Mouse (Mus musculus) stomach, embryonic 16.5 days (tissue): ENCODE results near the gene Slc35b1. TPM values are rescaled to one million over a fixed set of nuclear protein-coding genes. Genes with fewer than 3 reads are reported as not detected.
A peak's percentile ranks its signal among the peaks of the same experiment; 100 is the strongest.

Experiments used
- ATAC-seq: fragments of 200-750 bp; cut with Nextera tagmentation; 2 replicates; pipeline ENCODE4 v1.8.0; 2017; ENCODE audit warnings: moderate number of reproducible peaks, moderate TSS enrichment; ENCODE audit not compliant: insufficient read depth, low FRiP score
- H3K27ac ChIP-seq: fragments of 300-500 bp; sonication (generic); 2 replicates; pipeline ENCODE4 v1.5.1; 2014; ENCODE audit warnings: low read length
- H3K27me3 ChIP-seq: fragments of 300-500 bp; sonication (generic); 2 replicates; pipeline ENCODE4 v1.6.1; 2014; ENCODE audit warnings: low read length, control low read depth, mixed read lengths; ENCODE audit not compliant: control insufficient read depth, insufficient read depth
- H3K36me3 ChIP-seq: fragments of 300-500 bp; sonication (generic); 2 replicates; pipeline ENCODE4 v1.6.1; 2014; ENCODE audit warnings: low read length; ENCODE audit not compliant: control insufficient read depth, insufficient read depth
- H3K4me1 ChIP-seq: fragments of 300-500 bp; sonication (generic); 2 replicates; pipeline ENCODE4 v1.6.1; 2014; ENCODE audit warnings: low read length, control low read depth, mixed read lengths; ENCODE audit not compliant: control insufficient read depth, insufficient read depth
- H3K4me2 ChIP-seq: fragments of 300-500 bp; sonication (generic); 2 replicates; pipeline ENCODE4 v1.6.1; 2014; ENCODE audit warnings: low read depth, low read length, mixed read lengths
- H3K4me3 ChIP-seq: fragments of 300-500 bp; sonication (generic); replicated peaks from 2 replicates; pipeline ENCODE4 v1.5.1; 2014; ENCODE audit warnings: mild to moderate bottlenecking, low read length
- H3K9ac ChIP-seq: fragments of 300-500 bp; sonication (generic); 2 replicates; pipeline ENCODE4 v1.6.1; 2014; ENCODE audit warnings: low read length
- H3K9me3 ChIP-seq: fragments of 300-500 bp; sonication (generic); replicated peaks from 2 replicates; pipeline ENCODE4 v1.6.1; 2016; ENCODE audit warnings: low read length, control low read depth; ENCODE audit not compliant: control insufficient read depth
- WGBS: fragments of 180-500 bp; shearing (Covaris S2); extraction: QIAGEN DNeasy Blood & Tissue Kit; methylation state at CpG from one replicate; pipeline ENCODE4 v1.1.7; 2014; 5-methylcytosine and 5-hydroxymethylcytosine counted together
- polyA plus RNA-seq: library from polyadenylated mRNA; unstranded; fragments of >200 nt; fragmentation: Nextera tagmentation; extraction: Ambion mirVana; gene quantifications from 2 replicates; pipeline ENCODE4 v1.2.1, GENCODE M21; 2015

The Slc35b1 gene
- polyA plus RNA-seq, 1 experiment from 2014 or later = 98.9 TPM

DNA sequence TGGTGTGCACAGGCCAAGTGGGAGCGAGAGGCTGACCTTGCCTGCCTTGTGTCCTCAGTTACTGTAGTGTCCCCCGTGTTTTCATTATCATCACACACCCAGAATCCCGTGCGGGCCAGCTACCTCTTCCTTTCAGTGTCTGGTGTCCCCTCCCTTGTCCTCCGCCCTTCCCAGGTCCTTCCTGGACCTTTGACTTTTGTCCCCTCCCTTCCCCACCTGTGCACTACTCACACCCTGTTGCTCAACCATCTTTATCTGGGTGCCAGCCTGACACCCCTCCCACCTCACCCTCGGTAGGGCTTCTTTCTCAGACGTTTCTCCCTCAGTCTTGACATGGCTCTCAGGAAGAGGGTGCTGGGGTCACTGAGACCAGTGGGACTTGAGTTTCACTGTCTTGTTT, 2.9 kb downstream of the Slc35b1 start:
- Histone ChIP-seq H3K27me3 (no peaks in the 10 kb centered on the region), H3K27ac (no peak overlapping the region)
- ATAC-seq = no peak

DNA sequence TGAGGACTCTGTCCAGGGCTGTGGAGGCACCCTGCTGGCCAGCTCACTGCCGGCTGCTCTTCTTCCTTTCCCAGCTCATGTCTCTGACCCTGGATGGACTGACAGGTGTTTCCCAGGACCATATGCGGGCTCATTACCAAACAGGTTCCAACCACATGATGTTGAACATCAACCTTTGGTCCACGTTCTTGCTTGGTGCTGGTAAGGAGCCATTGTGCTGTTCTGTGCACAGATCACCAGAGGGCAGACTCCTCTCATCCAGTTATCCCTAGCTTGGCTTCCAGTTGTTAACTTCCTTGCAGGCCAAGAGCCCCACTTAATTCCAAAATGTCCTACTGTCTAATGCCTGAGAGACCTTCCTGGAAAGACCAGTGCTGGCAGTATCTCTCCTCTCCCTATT, 4.5 kb downstream of the Slc35b1 start:
- Histone ChIP-seq H3K27me3 (no peaks in the 10 kb centered on the region), H3K4me3 (no peak overlapping the region), H3K4me2 (no peak overlapping the region), H3K9me3 (no peaks in the 10 kb centered on the region), H3K36me3 (0 out of 2 replicates have a peak, but pooled peaks cover 2% of the 10 kb centered on the region), H3K9ac (no peak overlapping the region), H3K27ac (no peak overlapping the region), H3K4me1 (peaks cover 4% of the 10 kb centered on the region)
- ATAC-seq = no peak
- WGBS = 77% methylated on average over 3 of the region's 3 CpGs

More for the DNA sequence above, 2.9 kb downstream of the Slc35b1 start:
- WGBS = 85% methylated on average over 7 of the region's 7 CpGs
- H3K4me3 ChIP-seq = no peak overlapping the region
- H3K36me3 ChIP-seq = 0 out of 2 replicates have a peak, but pooled peaks cover 2% of the 10 kb centered on the region
- no peak overlapping the region for H3K4me2 ChIP-seq
- H3K9me3 ChIP-seq = no peaks in the 10 kb centered on the region
- peaks cover 4% of the 10 kb centered on the region for H3K4me1 ChIP-seq
- no peak overlapping the region for H3K9ac ChIP-seq

- ATAC-seq = no peak
- H3K36me3 ChIP-seq = 0 out of 2 replicates have a peak, but pooled peaks cover 2% of the 10 kb centered on the region
- no peak overlapping the region for H3K4me2 ChIP-seq
- H3K9ac ChIP-seq = no peak overlapping the region
- H3K4me3 ChIP-seq = no peak overlapping the region
- H3K4me1 ChIP-seq = peaks cover 7% of the 10 kb centered on the region
- no peaks in the 10 kb centered on the region for H3K9me3 ChIP-seq
- no peaks in the 10 kb centered on the region for H3K27me3 ChIP-seq
- 89% methylated on average over 6 of the region's 6 CpGs for WGBS
- H3K27ac ChIP-seq = no peak overlapping the region
Observed at GRCm38 (mm10) chr11:95390420-95390819, 5.9 kb downstream of the Slc35b1 start.

- Histone ChIP-seq H3K4me2 (no peak overlapping the region), H3K4me3 (no peak overlapping the region), H3K9ac (no peak overlapping the region), H3K36me3 (0 out of 2 replicates have a peak, but pooled peaks cover 2% of the 10 kb centered on the region), H3K9me3 (no peaks in the 10 kb centered on the region), H3K4me1 (peaks cover 3% of the 10 kb centered on the region; the same call in 1 of the 2 replicates), H3K27me3 (no peaks in the 10 kb centered on the region), H3K27ac (no peak overlapping the region)
- 75% methylated on average over 4 of the region's 4 CpGs for WGBS
- no peak for ATAC-seq
Observed at GRCm38 (mm10) chr11:95391201-95391600, 6.7 kb downstream of the Slc35b1 start.

GRCm38 (mm10) chr11:95391743-95392142, 7.3 kb downstream of the Slc35b1 start:
- H3K4me1 ChIP-seq = peaks cover 3% of the 10 kb centered on the region; the same call in 1 of the 2 replicates
- ATAC-seq = no peak
- no peak overlapping the region for H3K4me3 ChIP-seq
- no peaks in the 10 kb centered on the region for H3K27me3 ChIP-seq
- H3K36me3 ChIP-seq = 0 out of 2 replicates have a peak, but pooled peaks cover 2% of the 10 kb centered on the region
- WGBS = 61% methylated on average over 5 of the region's 5 CpGs
- H3K4me2 ChIP-seq = no peak overlapping the region
- 0 out of 2 replicates have a peak overlapping the region, but pooled peaks have one; percentile 39 for H3K27ac ChIP-seq
- no peak overlapping the region for H3K9ac ChIP-seq
- H3K9me3 ChIP-seq = no peaks in the 10 kb centered on the region

DNA sequence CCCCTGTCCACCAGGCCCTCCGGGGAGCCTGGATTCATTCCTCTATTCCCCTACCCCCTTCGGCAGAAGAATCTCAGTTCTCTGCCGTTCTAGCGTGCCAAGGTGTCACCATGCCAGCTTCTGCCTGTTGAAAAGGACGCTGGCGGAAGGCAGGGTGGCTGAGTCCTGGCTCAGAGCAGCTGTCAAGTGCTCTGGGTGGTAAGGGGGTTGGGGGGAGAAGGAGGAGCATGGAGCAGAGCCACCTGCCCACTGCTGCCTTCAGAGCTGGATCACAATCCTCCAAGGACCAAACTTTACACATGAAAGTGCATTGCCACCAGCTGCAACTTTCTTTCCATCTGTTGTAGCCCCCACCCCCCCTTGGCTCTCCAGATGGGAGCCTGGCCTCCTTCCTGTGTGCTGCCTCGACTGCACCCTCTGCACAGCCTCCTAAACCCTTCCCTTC, 7.8 kb downstream of the Slc35b1 start:
- peaks cover 3% of the 10 kb centered on the region; the same call in 1 of the 2 replicates for H3K4me1 ChIP-seq
- WGBS = 58% methylated on average over 7 of the region's 7 CpGs
- no peak for ATAC-seq
- no peak overlapping the region for H3K4me3 ChIP-seq
- H3K27me3 ChIP-seq = no peaks in the 10 kb centered on the region
- H3K27ac ChIP-seq = peak overlapping the region; percentile 68; the same call in 1 of the 2 replicates
- H3K9me3 ChIP-seq = no peaks in the 10 kb centered on the region
- no peak overlapping the region for H3K4me2 ChIP-seq
- 0 out of 2 replicates have a peak, but pooled peaks cover 2% of the 10 kb centered on the region for H3K36me3 ChIP-seq
- no peak overlapping the region for H3K9ac ChIP-seq

DNA sequence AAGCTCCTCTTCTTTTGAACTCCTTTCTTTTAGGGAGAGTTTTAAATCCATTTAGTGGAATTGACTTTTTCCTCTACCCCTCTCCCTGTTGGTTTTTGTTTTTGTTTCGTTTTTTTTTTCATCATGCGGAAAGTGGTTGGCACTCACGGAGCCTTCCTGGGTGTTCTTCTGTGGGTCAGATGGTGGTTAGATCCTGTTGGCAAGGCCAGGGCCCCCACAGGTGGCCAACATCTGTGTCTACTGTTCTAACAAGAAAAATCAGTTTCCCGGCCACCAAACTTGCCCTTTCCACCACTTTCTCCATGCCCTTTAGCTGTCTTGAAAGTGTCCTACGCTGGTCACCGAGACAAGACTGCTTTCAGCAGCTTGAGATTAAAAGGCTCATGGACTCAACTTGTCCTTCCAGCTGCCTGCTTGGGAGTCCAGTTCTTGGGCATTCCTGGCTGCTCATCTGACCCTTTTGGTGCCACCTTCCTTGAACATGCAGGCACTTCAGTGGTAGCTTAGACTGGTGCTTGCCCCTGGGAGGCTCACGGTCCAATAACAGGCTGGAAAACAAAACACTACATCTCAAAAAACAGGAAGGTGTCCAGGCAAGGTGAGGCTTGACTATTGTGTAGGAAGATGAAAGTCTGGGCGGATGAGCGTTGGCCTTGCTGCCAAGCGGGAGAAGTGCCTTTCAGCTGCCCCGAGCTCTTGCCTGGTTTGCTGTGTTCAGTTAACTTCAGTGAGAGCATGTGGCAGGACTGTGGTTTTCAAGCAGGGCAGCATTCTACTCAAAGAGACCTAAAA, 8.4 kb downstream of the Slc35b1 start:
- 74% methylated on average over 11 of the region's 11 CpGs for WGBS
- no peaks in the 10 kb centered on the region for H3K27me3 ChIP-seq
- H3K4me1 ChIP-seq = peaks cover 3% of the 10 kb centered on the region; the same call in 1 of the 2 replicates
- peak overlapping the region; percentile 68 for H3K27ac ChIP-seq
- no peak overlapping the region for H3K9ac ChIP-seq
- 0 out of 2 replicates have a peak, but pooled peaks cover 2% of the 10 kb centered on the region for H3K36me3 ChIP-seq
- no peak for ATAC-seq
- H3K9me3 ChIP-seq = no peaks in the 10 kb centered on the region
- no peak overlapping the region for H3K4me2 ChIP-seq
- no peak overlapping the region for H3K4me3 ChIP-seq

GRCm38 (mm10) chr11:95393500-95393816, 9.0 kb downstream of the Slc35b1 start:
- H3K4me1 ChIP-seq = peaks cover 3% of the 10 kb centered on the region; the same call in 1 of the 2 replicates
- H3K9ac ChIP-seq = 0 out of 2 replicates have a peak overlapping the region, but pooled peaks have one; percentile 18
- no peaks in the 10 kb centered on the region for H3K9me3 ChIP-seq
- H3K4me2 ChIP-seq = no peak overlapping the region
- no peaks in the 10 kb centered on the region for H3K27me3 ChIP-seq
- H3K27ac ChIP-seq = peak overlapping the region; percentile 70
- ATAC-seq = no peak; the same call in 1 of the 2 replicates
- H3K4me3 ChIP-seq = no peak overlapping the region
- 32% methylated on average over 5 of the region's 5 CpGs for WGBS
- 0 out of 2 replicates have a peak, but pooled peaks cover 2% of the 10 kb centered on the region for H3K36me3 ChIP-seq

DNA sequence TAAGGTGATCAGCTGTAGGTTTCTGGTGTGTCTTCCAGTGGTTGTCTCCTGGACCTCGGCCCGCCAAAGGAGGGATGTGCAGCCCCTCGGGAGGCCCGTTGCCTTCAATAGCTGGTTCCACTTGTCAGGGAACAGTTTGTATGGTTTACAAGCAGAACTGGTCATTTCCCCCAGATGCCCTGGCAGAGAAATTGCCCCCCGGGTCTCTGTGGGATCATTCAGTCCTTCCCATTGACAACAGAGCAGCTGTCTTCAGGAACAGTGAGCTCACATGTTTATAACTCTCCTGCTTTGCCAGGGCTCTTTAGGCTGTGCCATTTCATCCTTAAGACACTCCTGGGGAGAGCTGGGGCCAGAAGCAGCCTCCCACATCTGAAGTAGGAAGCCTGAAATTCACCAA, 9.6 kb downstream of the Slc35b1 start:
- Histone ChIP-seq H3K4me3 (no peak overlapping the region), H3K9ac (0 out of 2 replicates have a peak overlapping the region, but pooled peaks have one; percentile 18), H3K9me3 (no peaks in the 10 kb centered on the region), H3K4me2 (no peak overlapping the region), H3K27me3 (no peaks in the 10 kb centered on the region), H3K27ac (peak overlapping the region; percentile 70), H3K4me1 (peaks cover 3% of the 10 kb centered on the region; the same call in 1 of the 2 replicates), H3K36me3 (0 out of 2 replicates have a peak, but pooled peaks cover 2% of the 10 kb centered on the region)
- WGBS = 36% methylated on average over 5 of the region's 5 CpGs
- ATAC-seq = no peak
